Mouse (Mus musculus): Measurements from ENCODE around the gene Slc20a1.

DNA sequence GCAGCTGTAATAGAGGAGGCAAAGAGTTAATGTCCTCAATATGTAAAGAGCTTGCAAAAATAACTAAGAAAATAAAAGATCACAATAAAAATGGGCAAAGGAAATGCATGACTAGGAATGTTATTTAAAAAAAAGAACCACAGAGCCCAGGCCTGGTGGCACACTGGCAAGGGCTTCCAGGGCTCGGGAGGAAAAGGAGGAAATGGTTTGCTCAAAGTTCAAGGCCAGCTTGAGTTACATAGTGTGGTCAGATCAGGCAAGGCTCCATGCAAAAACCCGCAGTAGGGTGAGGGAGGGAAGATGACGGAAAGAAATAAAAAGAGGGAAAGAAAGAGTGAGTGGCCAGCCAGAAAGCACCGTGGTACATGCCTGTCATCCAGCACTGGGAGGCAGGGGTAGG, 30.0 kb downstream of the Slc20a1 start:
- TF ChIP-seq POLR2A (IDR thresholded peaks at IDR 0.05; ENCODE audit: borderline replicate concordance, control insufficient read depth, low read depth, low read length) (no peak), CTCF (IDR thresholded peaks at IDR 0.05; ENCODE audit: control insufficient read depth, insufficient read depth, low read length) (no peak)
